8 mouse cellular contexts compared by ENCODE assay signal in the genomic region with DNA sequence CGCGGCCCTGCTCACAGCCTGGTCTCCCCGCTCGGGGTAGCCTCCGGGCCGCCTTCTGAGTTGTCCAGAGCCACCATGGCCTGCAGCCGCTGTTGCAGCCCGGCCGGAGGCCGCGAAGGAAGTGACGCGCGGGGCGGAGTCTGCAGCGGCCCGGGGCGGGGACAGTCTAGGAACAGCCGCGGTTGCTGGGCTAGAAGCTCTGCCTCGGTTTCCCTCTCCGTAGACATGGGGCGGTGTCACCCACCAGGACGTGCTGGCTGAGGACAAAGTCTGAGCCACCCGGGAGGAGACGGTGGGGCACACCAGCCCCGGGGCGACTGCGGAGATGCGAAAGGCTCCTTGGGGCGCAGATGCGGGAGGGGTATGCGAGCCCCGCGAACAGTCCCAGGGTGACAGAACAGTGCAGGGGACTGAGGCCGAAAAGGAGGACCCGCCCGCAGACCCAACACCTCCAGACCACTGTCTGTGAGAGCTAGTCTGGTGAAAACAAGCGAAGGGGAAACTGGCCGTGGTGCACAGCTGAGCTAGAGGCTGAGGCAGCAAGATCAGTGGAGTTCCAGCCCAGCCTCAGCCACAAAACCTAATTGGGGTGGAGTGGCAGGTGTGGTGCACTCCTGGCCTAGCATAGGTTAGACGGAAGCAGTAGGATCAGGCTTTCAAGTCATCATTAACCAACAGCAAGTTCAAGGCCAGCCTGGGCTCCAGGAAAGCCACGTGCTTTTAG. TPM values are rescaled to one million over a fixed set of nuclear protein-coding genes. Genes with fewer than 3 reads are reported as not detected.
DNase-seq lines count a peak whose midpoint lies in the region; ATAC-seq lines count a peak whose summit lies in the region.

A gene (plus strand): TSS at position 164 of the 724 bp plus-strand sequence.

- no peaks in the 10 kb centered on the region for H3K9me3 ChIP-seq in intestine, embryonic 15.5 days

- ATAC-seq in intestine, embryonic 15.5 days = peak; percentile 84
- peak; percentile 50 for ATAC-seq in megakaryocyte-erythroid progenitor cell, adult 5-6 weeks (replicated peaks; ENCODE audit: low FRiP score, low TSS enrichment, poor library complexity, severe bottlenecking)

- 2% methylated on average over 42 of the region's 42 CpGs for WGBS in intestine, embryonic 15.5 days

- H3K4me3 ChIP-seq in intestine, embryonic 15.5 days (replicated peaks) = peak within 1 kb of the TSS; percentile 75

- H3K4me1 ChIP-seq in intestine, embryonic 15.5 days (replicated peaks) = peaks cover 59% of the 10 kb centered on the region

- peak within 1 kb of the TSS; percentile 92 for H3K4me2 ChIP-seq in intestine, embryonic 15.5 days (replicated peaks)

- H3K9ac ChIP-seq in intestine, embryonic 15.5 days = peak within 1 kb of the TSS; percentile 97

- intact Hi-C loops in gastrocnemius, postnatal 36 days (cut with DNase I) = no loop called here
- intact Hi-C loops in left cerebral cortex, postnatal 25 days (cut with DNase I) = no loop called here

- H3K27me3 ChIP-seq in intestine, embryonic 15.5 days (replicated peaks) = peaks cover 45% of the 10 kb centered on the region

- peak; percentile 90 to 92 for DNase-seq in adrenal gland, adult 18-20 months (ENCODE audit: low spot score in 2 of 2)
- peak; percentile 93 for DNase-seq in embryo, embryonic 11 days
- peak; percentile 82 to 84 for DNase-seq in gastrocnemius, postnatal 36 days
- DNase-seq in left cerebral cortex, postnatal 25 days (ENCODE audit: low spot score in 2 of 2) = peak; percentile 85 to 86
- DNase-seq in right cerebral cortex, postnatal 25 days = peak; percentile 88
- peak; percentile 89 to 90 for DNase-seq in urinary bladder, postnatal 36 days (ENCODE audit: low spot score in 2 of 2)

- H3K36me3 ChIP-seq in intestine, embryonic 15.5 days = 0 out of 2 replicates have a peak, but pooled peaks cover under 1% of the 10 kb centered on the region

- peak within 1 kb of the TSS; percentile 77 for H3K27ac ChIP-seq in intestine, embryonic 15.5 days

RNA-seq across cellular contexts. Expression of the gene that starts here (rescaled TPM):
- 1 to 10 TPM; 1.0 to 2.2 TPM for total RNA-seq in adrenal gland, adult 18-20 months (2021)
- under 1 TPM in 1 of 2 experiments, not detected in 1; 0.23 TPM for total RNA-seq in gastrocnemius, postnatal 36 days (2021)
- polyA plus RNA-seq in intestine, embryonic 15.5 days (2015; fragmentation: Nextera tagmentation; extraction: Ambion mirVana) = 0.52 and 1.1 TPM in 2 replicates
- total RNA-seq in left cerebral cortex, postnatal 25 days (2021) = 1 to 10 TPM; 7.1 to 7.8 TPM
- 0.31 TPM in 1 of 2 replicates, not detected in the other for total RNA-seq in megakaryocyte-erythroid progenitor cell, adult 5-6 weeks (2014; fragmentation: Nextera tagmentation)
- total RNA-seq in megakaryocyte-erythroid progenitor cell, adult 5-6 weeks (2017) = 2.2 TPM in 1 of 2 replicates, not detected in the other

Comparison
In these comparisons a context has a peak if more than half of its experiments do, and no peak if none do; other contexts are left out.
1. Peak in every context shown above with its lines: DNase-seq, ATAC-seq, H3K4me3 ChIP-seq and H3K27ac ChIP-seq.
2. Peak in DNase-seq in gastrocnemius, postnatal 36 days; RNA of the gene not detected or under 1 TPM.